Mouse (Mus musculus) fat pad, adult 2 months (tissue): Measurements from ENCODE around the gene Trp53.
"Not testable (repeated sequence)": the region's sequence is repeated elsewhere in the genome, so short reads cannot be mapped to it uniquely, and the experiment has no call there.

Experiments used
- DNase-seq: peaks from one replicate; pipeline ENCODE4 v3.0.0-alpha.2; 2011; ENCODE audit warnings: low read depth, low spot score; ENCODE audit errors: extremely low read depth

Gene Trp53

GRCm38 (mm10) chr11:69594853-69595252 is 14.7 kb downstream of the Trp53 start:
- no peak for DNase-seq

GRCm38 (mm10) chr11:69599436-69599835 is 19.3 kb downstream of the Trp53 start:
- no peak for DNase-seq

- DNase-seq, result no peak
Observed at GRCm38 (mm10) chr11:69600098-69600497, 19.9 kb downstream of the Trp53 start.

- no peak for DNase-seq
Observed at GRCm38 (mm10) chr11:69601768-69602167, 21.6 kb downstream of the Trp53 start.

- DNase-seq, result no peak
Observed at GRCm38 (mm10) chr11:69603516-69603915, 23.4 kb downstream of the Trp53 start.

GRCm38 (mm10) chr11:69604347-69604746 is 24.2 kb downstream of the Trp53 start:
- DNase-seq, result no peak

GRCm38 (mm10) chr11:69604795-69605664 is 24.9 kb downstream of the Trp53 start:
- DNase-seq, result no peak

- no peak for DNase-seq
Observed at GRCm38 (mm10) chr11:69605726-69606490, 25.7 kb downstream of the Trp53 start, which contains the start of gene Atp1b2. Gene Atp1b2 (minus strand): TSS chr11:69605942.

- DNase-seq, result no peak
Observed at GRCm38 (mm10) chr11:69606491-69606795, 26.3 kb downstream of the Trp53 start.

- no peak for DNase-seq
Observed at GRCm38 (mm10) chr11:69606832-69607231, 26.7 kb downstream of the Trp53 start.

GRCm38 (mm10) chr11:69608525-69608924 is 28.4 kb downstream of the Trp53 start:
- DNase-seq, result no peak

GRCm38 (mm10) chr11:69609416-69609815 is 29.3 kb downstream of the Trp53 start:
- no peak for DNase-seq

GRCm38 (mm10) chr11:69610899-69611298 is 30.7 kb downstream of the Trp53 start:
- DNase-seq, result no peak

- DNase-seq, result no peak
Observed at GRCm38 (mm10) chr11:69613553-69614256, 33.5 kb downstream of the Trp53 start.

GRCm38 (mm10) chr11:69614257-69614588 is 34.1 kb downstream of the Trp53 start:
- not testable (repeated sequence) for DNase-seq

GRCm38 (mm10) chr11:69616781-69617180 is 36.6 kb downstream of the Trp53 start:
- DNase-seq, result no peak

- no peak for DNase-seq
Observed at GRCm38 (mm10) chr11:69617805-69618204, 37.6 kb downstream of the Trp53 start, which contains the start of gene Shbg. Gene Shbg (minus strand): TSS chr11:69617905.

GRCm38 (mm10) chr11:69620394-69621081 is 40.4 kb downstream of the Trp53 start:
- DNase-seq, result no peak

GRCm38 (mm10) chr11:69621571-69622268 is 41.6 kb downstream of the Trp53 start, which contains the start of gene Sat2:
Gene Sat2 (plus strand): TSS chr11:69622024.
- DNase-seq, result no peak

- DNase-seq, result no peak
Observed at GRCm38 (mm10) chr11:69622406-69622805, 42.2 kb downstream of the Trp53 start.
